Mouse (Mus musculus) lung, embryonic 14.5 days (tissue): Measurements from ENCODE around the gene Thada. TPM values are rescaled to one million over a fixed set of nuclear protein-coding genes. Genes with fewer than 3 reads are reported as not detected.
A peak's percentile ranks its signal among the peaks of the same experiment; 100 is the strongest.

Experiments used
- ATAC-seq: fragments of 200-750 bp; cut with Nextera tagmentation; 2 replicates; pipeline ENCODE4 v1.8.0; 2017; ENCODE audit warnings: mild to moderate bottlenecking, moderate TSS enrichment, moderate library complexity; ENCODE audit not compliant: insufficient read depth
- DNase-seq: peaks from one replicate; pipeline ENCODE4 v3.0.0-alpha.2; 2015
- H3K27ac ChIP-seq: fragments of 300-500 bp; sonication (generic); 2 replicates; pipeline ENCODE4 v1.5.1; 2014; ENCODE audit warnings: low read depth, mild to moderate bottlenecking, moderate library complexity
- H3K27me3 ChIP-seq: fragments of 300-500 bp; sonication (generic); 2 replicates; pipeline ENCODE4 v1.6.1; 2014; ENCODE audit warnings: low read length, control low read depth; ENCODE audit not compliant: insufficient read depth
- H3K36me3 ChIP-seq: fragments of 300-500 bp; sonication (generic); 2 replicates; pipeline ENCODE4 v1.6.1; 2014; ENCODE audit warnings: control low read depth; ENCODE audit not compliant: insufficient read depth
- H3K4me1 ChIP-seq: fragments of 300-500 bp; sonication (generic); 2 replicates; pipeline ENCODE4 v1.6.1; 2014; ENCODE audit warnings: antibody characterized with exemption, control low read depth; ENCODE audit not compliant: insufficient read depth
- H3K4me2 ChIP-seq: fragments of 300-500 bp; sonication (generic); 2 replicates; pipeline ENCODE4 v1.6.1; 2014; ENCODE audit warnings: mild to moderate bottlenecking
- H3K4me3 ChIP-seq: fragments of 300-500 bp; sonication (generic); 2 replicates; pipeline ENCODE4 v1.5.1; 2014; ENCODE audit warnings: low read depth, low read length
- H3K9ac ChIP-seq: fragments of 300-500 bp; sonication (generic); 2 replicates; pipeline ENCODE4 v1.6.1; 2014
- H3K9me3 ChIP-seq: fragments of 300-500 bp; sonication (generic); 2 replicates; pipeline ENCODE4 v1.6.1; 2016; ENCODE audit warnings: low read depth, low read length, control low read depth
- CTCF ChIP-seq: IDR thresholded peaks from 2 replicates; pipeline ENCODE4 v1.5.1; 2016; ENCODE audit warnings: antibody characterized with exemption, low read depth
- WGBS: fragments of 180-500 bp; shearing (Covaris S2); extraction: QIAGEN DNeasy Blood & Tissue Kit; methylation state at CpG from one replicate; pipeline ENCODE4 v1.1.7; 2014; 5-methylcytosine and 5-hydroxymethylcytosine counted together
- polyA plus RNA-seq: library from polyadenylated mRNA; unstranded; fragments of >200 nt; fragmentation: Nextera tagmentation; extraction: Ambion mirVana; gene quantifications from 2 replicates; pipeline ENCODE4 v1.2.1, GENCODE M21; 2014

The Thada gene
- polyA plus RNA-seq, 1 experiment from 2014 or later: 14.5 TPM

DNA sequence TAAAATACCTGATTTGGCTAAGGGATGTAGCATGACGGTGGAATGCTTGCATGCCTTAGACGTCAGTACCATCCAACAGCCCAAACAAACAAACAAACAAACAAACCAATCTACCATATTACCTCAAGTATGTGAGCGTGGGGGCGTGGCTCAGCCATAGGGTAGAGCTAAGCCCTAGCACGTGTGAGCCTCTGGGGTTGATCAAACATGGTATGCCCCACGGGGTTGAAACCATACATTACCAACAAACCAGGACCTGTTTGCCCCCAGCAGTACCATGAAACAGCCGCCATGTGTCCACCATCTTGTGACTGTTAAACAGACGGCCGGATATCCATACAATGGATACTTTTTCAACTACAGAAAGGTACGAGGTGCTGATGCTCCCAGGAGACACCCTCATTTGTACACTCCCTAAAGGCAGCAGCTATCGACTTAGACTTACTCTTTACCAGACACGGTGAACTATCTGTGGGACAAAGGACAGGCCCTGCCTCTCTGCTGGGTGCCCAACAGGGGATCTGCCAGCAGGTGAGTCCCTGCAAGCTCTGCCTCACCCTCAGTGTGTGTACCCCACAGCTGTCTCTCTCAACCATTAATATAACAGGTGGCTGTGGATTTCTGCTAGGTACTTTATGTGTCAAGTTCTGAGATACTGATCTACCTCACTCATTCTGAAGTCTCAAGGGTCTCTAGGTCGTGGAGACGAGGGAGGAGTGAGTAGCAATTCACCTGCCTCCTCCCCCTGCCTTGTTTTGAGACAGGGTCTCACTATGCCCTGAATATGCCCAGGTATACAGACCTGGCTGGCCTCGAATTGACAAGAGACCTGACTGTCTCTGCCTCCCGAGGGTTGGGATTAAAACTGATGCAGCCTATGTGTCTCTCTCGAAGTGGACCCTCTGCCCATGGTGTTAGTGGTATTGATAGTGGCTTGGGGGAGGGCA lies 286.7 kb downstream of the Thada start:
- Histone ChIP-seq H3K4me3 (no peak overlapping the region), H3K4me2 (no peak overlapping the region), H3K4me1 (peaks cover 30% of the 10 kb centered on the region), H3K9ac (no peak overlapping the region), H3K27me3 (no peaks in the 10 kb centered on the region), H3K9me3 (no peaks in the 10 kb centered on the region; the same call in 1 of the 2 replicates), H3K36me3 (no peaks in the 10 kb centered on the region), H3K27ac (peak overlapping the region; percentile 89; the same call in 1 of the 2 replicates)
- WGBS: 83% methylated on average over 17 of the region's 17 CpGs
- DNase-seq: no peak
- no peak for ATAC-seq
- TF ChIP-seq CTCF: no peak

DNA sequence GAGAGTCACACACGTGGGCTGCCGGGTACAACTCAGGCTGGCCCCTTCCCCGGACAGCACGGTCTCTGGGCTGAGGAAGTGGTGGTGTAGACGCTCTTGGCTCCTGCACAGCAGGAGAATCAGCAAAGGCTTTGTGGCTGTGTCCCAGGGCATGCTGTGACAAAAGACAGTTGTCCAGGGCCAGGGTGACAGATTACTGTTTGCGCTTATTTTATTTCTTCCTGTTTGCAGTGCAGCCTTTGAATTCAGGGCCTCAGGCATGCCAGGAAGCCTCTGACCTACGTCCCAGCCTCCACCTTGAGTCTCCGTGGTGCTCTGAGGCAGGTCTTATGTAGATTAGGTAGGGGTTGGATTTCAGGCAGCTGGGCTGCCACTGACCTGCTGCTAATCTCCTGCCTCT lies 288.5 kb downstream of the Thada start:
- no peaks in the 10 kb centered on the region for H3K27me3 ChIP-seq
- H3K9me3 ChIP-seq: no peaks in the 10 kb centered on the region; the same call in 1 of the 2 replicates
- no peak overlapping the region for H3K9ac ChIP-seq
- H3K4me3 ChIP-seq: no peak overlapping the region
- H3K4me1 ChIP-seq: peaks cover 18% of the 10 kb centered on the region
- H3K36me3 ChIP-seq: no peaks in the 10 kb centered on the region
- H3K27ac ChIP-seq: peak overlapping the region; percentile 65; the same call in 1 of the 2 replicates
- ATAC-seq: no peak
- peak; percentile 56 for DNase-seq
- WGBS: 35% methylated on average over 8 of the region's 8 CpGs
- no peak overlapping the region for H3K4me2 ChIP-seq
- no peak for TF ChIP-seq CTCF

DNA sequence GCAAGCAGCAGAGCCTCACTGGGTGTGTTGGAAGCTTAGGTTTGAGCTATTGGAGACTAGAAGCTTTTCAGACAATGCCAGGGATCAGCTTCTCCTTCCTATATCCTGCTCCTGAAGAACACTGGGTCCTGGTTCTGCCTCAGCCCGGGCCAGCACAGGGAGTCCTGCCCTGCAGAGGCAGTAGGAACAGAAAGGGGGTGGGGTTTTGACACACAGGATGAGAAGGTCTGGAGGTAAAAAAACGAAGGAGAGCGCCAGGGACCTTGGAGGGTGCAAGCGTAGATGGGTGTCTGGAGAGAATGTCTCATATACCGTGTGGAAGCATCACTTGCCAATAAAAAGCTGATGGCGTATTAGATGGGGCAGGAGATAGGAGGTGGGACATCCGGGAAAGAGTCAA lies 289.6 kb downstream of the Thada start:
- DNase-seq (no peak), ATAC-seq (no peak)
- no peak overlapping the region for H3K4me3 ChIP-seq
- H3K27me3 ChIP-seq: no peaks in the 10 kb centered on the region
- H3K36me3 ChIP-seq: no peaks in the 10 kb centered on the region
- WGBS: 77% methylated on average over 7 of the region's 7 CpGs
- no peak overlapping the region for H3K9ac ChIP-seq
- no peak overlapping the region for H3K4me2 ChIP-seq
- H3K4me1 ChIP-seq: peaks cover 13% of the 10 kb centered on the region; the same call in 1 of the 2 replicates
- no peak for TF ChIP-seq CTCF
- no peak overlapping the region for H3K27ac ChIP-seq
- H3K9me3 ChIP-seq: no peaks in the 10 kb centered on the region; the same call in 1 of the 2 replicates

DNA sequence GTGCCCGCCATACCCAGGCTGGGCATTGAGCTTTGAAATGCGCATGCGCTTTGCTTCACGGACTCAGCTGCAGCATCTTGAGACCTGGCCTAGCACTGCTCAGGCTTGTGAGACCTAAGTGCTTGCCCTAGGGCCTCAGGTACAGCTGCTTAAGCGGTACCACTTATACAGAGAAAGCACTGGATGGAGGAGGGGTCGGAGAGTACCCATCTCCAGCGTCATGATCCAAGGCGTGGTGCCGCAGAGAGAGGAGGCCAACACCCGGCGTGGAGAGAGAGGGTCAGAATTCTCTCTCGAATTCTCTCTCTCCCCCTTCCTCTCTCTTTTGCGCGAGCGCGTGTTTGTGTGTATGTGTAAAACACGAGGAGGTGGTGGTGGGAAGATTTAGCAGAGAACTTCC lies 290.8 kb downstream of the Thada start:
- 98% methylated on average over 17 of the region's 17 CpGs for WGBS

DNA sequence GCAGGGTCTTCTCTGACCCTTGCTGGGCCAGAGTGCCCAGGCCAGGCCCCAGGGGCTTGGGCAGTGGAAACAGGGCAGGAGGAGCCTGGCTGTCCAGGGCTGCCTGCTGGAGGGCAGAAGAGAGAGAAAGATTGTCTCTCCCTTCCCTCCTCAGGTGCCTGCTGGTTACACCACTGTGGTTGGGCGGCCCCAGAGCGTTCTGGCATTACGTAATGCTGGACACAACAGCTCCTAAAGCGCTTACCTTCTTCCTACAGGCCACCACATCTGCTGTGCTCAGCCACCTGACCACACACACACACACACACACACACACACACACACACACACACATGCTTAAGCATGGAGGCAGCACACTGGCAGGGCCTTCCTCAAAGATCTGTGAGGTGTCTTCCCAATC lies 298.6 kb downstream of the Thada start:
- H3K4me2 ChIP-seq: no peak overlapping the region
- H3K27ac ChIP-seq: no peak overlapping the region
- WGBS: 95% methylated on average over 4 of the region's 4 CpGs
- no peak for TF ChIP-seq CTCF
- H3K27me3 ChIP-seq: no peaks in the 10 kb centered on the region
- no peak for ATAC-seq
- H3K4me3 ChIP-seq: no peak overlapping the region
- no peaks in the 10 kb centered on the region for H3K9me3 ChIP-seq
- H3K4me1 ChIP-seq: peaks cover under 1% of the 10 kb centered on the region; the same call in 1 of the 2 replicates
- DNase-seq: no peak
- no peaks in the 10 kb centered on the region for H3K36me3 ChIP-seq
- no peak overlapping the region for H3K9ac ChIP-seq

More for the DNA sequence above, 290.8 kb downstream of the Thada start:
- Histone ChIP-seq H3K4me1 (peaks cover 3% of the 10 kb centered on the region; the same call in 1 of the 2 replicates), H3K4me2 (no peak overlapping the region), H3K36me3 (no peaks in the 10 kb centered on the region), H3K9me3 (no peaks in the 10 kb centered on the region; the same call in 1 of the 2 replicates), H3K27me3 (no peaks in the 10 kb centered on the region), H3K4me3 (no peak overlapping the region), H3K9ac (no peak overlapping the region), H3K27ac (no peak overlapping the region)
- DNase-seq: no peak
- ATAC-seq: no peak
- no peak for TF ChIP-seq CTCF

DNA sequence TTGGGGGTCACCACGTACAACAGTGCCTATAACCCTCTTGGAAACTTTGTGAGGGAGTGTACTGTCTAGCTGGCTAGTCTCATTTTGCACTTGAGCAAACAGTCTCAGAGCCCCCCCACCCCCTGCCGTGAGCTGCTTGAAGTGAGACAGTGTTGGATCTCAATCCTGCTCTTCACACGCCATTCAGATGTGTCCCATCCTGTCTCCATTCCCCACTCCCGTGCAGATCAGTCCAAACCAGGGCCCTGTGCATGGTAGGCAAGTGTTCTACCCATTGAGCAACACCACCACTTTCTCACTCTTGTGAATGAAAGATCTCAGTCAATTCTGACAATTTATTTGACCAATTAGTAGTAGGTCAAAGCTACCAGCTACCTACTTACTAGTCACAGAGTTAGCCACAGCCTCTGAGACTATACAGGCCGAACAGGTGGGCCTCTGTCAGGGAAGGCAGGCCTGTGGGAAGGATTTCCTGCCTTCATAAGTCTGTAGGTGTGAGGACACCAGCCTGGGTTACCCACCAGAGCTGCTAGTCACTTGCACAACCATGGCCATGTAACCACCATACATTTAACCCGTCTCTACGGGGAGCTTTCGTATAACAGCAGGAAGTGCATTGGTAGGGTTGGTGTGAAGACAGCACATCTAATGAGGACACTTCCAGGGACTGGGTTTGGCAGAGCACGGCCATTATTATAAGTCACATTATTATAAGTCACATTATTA lies 299.7 kb downstream of the Thada start:
- no peaks in the 10 kb centered on the region for H3K27me3 ChIP-seq
- no peak overlapping the region for H3K4me2 ChIP-seq
- no peaks in the 10 kb centered on the region for H3K36me3 ChIP-seq
- H3K9me3 ChIP-seq: no peaks in the 10 kb centered on the region
- peaks cover 11% of the 10 kb centered on the region for H3K4me1 ChIP-seq
- no peak overlapping the region for H3K27ac ChIP-seq
- no peak overlapping the region for H3K9ac ChIP-seq
- WGBS: 81% methylated on average over 9 of the region's 9 CpGs
- TF ChIP-seq CTCF: no peak
- H3K4me3 ChIP-seq: no peak overlapping the region
- ATAC-seq (no peak), DNase-seq (no peak)

DNA sequence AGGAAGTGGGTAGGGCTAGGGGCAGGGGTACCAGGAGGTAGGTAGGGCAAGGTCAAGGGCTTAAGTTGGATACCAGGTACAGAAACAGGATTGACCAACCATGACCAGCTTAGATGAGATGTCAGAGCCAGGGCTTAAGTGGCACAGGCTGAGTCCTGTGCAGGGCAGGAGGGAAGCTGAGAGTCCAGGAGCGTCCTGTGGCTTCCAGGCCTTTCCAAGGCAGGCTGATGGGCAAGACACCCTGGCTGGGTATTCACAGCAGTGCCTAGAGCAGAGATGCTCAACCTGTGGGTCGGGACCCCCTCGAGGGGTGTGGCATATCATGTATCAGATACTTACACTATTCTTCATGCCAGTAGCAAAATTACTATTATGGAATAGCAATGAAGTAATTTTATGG lies 300.3 kb downstream of the Thada start:
- no peak for TF ChIP-seq CTCF
- no peaks in the 10 kb centered on the region for H3K36me3 ChIP-seq
- H3K27ac ChIP-seq: no peak overlapping the region
- H3K4me1 ChIP-seq: peaks cover 14% of the 10 kb centered on the region
- ATAC-seq: no peak
- no peak overlapping the region for H3K9ac ChIP-seq
- H3K27me3 ChIP-seq: no peaks in the 10 kb centered on the region
- H3K4me3 ChIP-seq: no peak overlapping the region
- no peak for DNase-seq
- WGBS: 83% methylated on average over 3 of the region's 3 CpGs
- no peaks in the 10 kb centered on the region for H3K9me3 ChIP-seq
- H3K4me2 ChIP-seq: no peak overlapping the region
